Mouse (Mus musculus): ENCODE measurements around the gene Cyp4a12b.
"Not testable (repeated sequence)": the region's sequence is repeated elsewhere in the genome, so short reads cannot be mapped to it uniquely, and the experiment has no call there.

Cyp4a12b gene

DNA sequence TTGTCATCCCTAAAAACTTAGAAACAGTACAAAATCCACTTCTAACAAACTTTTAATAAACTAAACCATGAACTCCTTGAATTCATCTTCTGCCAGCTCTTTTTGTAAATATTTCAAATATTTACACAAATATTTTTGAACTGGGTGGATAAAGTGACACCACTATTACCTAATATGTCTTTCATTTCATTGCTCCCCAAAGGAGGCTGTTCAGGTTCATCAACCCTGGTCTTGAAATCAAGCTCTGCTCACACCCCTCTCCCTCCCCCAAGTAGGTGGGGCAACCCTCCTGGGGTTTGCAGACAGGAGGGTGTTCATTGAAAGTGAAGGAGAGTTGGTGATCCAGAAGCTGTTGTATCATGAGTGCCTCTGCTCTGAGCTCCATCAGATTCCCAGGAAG lies at the start of gene Cyp4a12b:
Gene Cyp4a12b, plus strand, starts transcription at position 301 of the 400 bp plus-strand sequence.
- not testable (repeated sequence) for DNase-seq

DNA sequence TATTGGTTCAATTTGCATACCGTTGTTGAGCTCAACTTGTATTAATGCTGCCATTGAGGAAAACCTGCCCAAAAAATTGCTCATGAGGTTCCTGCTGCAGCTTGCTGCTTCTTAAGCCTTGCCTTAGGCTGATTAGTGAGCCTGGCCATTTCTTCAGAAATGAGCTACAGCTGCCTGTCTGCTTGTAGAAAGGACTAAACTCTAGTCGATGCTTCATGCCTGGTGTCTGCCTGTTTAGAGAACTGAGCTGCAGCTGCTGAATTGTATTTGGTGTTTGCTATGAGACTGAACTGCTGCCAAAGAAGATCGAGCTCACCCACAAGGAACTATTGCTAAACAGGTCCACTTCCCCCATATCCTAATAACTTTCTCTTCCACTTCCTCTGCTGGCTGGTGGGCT lies 45.8 kb upstream of the Cyp4a12b start:
- DNase-seq = not testable (repeated sequence)

GRCm38 (mm10) chr4:115368067-115368466 lies 43.4 kb upstream of the Cyp4a12b start:
- DNase-seq = not testable (repeated sequence)

- DNase-seq = not testable (repeated sequence)
Measured at GRCm38 (mm10) chr4:115396256-115396655, 15.2 kb upstream of the Cyp4a12b start.

DNA sequence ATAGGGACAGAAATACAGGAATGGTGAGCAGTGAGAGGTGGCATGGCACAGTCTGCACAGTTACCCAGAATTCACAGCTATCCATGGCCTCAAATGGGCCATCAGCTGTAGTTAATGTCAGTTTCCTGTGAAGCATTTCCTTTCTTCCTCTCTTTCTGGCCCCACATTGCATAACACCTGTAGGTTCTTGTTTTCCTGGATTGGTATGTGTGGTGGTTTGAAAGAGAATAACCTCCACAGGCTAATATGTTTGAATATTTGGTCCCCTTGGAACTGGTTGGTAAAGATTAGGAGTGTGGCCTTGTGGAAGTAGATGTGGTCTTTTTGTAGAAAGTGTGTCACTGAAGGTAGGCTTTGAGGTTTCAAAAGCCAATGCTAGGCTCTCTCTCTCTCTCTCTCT lies 14.5 kb upstream of the Cyp4a12b start:
- not testable (repeated sequence) for DNase-seq

DNA sequence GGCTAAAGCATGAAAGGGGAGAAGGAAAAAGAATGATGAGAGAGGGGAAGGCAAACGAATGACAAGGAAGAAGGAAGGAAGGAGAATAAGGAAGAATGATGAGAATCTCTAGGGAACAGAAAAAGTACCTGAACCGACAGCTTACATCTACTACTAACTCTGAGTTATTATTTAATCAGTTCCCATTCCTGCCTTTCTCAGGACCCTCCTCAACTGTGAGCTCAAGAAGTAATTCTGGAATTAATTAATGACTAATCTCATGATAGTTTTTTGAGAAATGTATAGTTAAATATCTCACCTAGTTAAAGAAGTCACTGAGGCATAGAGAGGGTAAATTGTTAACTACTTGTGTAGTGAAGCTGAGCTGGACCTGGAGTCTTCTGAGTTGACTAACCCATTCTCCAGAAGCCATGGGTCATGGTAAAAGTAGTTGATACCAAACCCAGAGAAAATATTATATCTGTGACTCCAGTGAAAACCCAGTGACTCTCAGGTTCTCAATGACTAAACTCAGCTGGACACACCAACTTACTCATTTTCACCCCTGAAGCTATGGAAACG lies 39.2 kb downstream of the Cyp4a12b start:
- DNase-seq = no peak

GRCm38 (mm10) chr4:115452304-115452703 lies 40.9 kb downstream of the Cyp4a12b start, which contains the start of gene Cyp4a30b:
TSS of gene Cyp4a30b (plus strand) at chr4:115452604.
- DNase-seq = no peak

GRCm38 (mm10) chr4:115473585-115473984 lies 62.2 kb downstream of the Cyp4a12b start:
- DNase-seq = not testable (repeated sequence)

DNA sequence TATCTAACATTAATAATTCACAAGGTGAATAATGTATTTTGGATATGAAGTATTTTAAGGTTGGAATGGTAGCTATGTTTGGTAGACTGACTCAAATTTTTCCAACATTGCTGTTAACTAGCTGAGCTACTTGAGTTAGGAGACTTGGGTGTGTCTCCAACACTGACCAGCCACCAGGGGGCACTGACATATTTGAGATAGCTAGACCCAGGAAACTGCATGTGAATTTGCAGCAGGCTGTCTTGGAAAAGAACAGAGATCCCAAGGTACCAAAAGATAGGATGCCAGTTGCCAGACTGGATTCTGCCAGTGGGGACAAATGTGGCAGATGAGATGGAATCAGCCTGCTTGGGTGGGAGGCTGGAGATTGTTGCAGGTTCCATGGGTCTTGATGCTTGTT lies 64.6 kb downstream of the Cyp4a12b start:
- not testable (repeated sequence) for DNase-seq

GRCm38 (mm10) chr4:115481006-115481652 lies 69.7 kb downstream of the Cyp4a12b start:
- DNase-seq = no peak
